Mouse (Mus musculus): ENCODE measurements around the gene Rpe65.

The Rpe65 gene

DNA sequence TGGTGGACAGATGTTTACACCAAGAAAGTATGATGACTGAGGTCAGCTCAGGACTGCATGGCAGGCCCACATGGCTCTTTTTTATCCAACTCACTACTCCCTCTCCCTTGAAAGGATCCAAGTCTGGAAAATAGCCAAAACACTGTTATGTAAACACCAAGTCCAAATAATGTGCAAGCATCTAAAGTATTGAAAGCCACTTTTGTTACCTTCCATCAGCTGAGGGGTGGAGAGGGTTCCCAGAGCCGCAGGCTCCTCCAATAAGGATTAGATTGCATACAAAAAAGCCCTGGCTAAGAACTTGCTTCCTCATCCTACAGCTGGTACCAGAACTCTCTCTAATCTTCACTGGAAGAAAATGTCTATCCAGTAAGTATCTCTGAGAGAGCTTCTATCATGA is at the start of gene Rpe65:
Rpe65 (plus strand) TSS at position 301 of the 400 bp plus-strand sequence.
- no peak for DNase-seq (ENCODE audit: low spot score in 2 of 2)

DNA sequence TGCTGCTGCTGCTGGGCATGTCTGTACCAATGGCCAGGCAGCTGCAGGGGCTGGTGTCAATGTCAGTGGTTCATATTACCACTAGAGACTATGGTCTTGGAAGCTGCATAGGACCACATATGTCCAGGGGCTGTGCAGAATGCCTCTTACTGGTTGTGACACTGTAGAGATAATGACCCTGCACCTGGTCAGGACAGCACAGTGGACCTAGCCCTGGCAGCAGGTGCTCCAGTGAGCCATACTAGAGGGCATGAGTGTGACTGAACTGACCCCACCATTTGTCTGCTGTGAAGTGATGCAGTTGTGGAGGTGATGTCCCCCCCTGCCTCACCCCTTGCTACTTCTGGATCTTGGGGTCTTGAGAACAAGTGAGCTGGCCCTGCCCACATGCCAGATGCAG is 48.8 kb upstream of the Rpe65 start:
- DNase-seq (ENCODE audit: low spot score in 2 of 2) = no peak

DNA sequence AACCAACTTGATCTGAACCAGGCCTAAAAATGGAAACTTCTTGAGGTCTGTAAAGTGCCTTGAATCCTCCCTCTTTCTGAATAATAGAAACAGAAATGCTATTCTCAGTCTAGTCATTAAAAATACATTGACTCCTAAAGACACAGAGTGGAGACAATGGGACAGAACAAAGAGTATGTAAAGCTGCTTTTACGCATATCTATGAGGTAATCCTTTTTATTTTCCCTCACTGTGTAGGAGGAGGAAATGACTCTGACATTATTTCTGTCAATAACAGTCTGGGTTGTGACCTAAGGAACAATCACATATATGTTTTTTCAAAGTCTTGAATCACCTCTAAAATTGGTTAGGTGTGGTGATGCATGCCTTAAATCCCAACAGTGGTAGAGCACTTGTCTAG is 16.0 kb downstream of the Rpe65 start:
- DNase-seq (ENCODE audit: low spot score in 2 of 2) = no peak

DNA sequence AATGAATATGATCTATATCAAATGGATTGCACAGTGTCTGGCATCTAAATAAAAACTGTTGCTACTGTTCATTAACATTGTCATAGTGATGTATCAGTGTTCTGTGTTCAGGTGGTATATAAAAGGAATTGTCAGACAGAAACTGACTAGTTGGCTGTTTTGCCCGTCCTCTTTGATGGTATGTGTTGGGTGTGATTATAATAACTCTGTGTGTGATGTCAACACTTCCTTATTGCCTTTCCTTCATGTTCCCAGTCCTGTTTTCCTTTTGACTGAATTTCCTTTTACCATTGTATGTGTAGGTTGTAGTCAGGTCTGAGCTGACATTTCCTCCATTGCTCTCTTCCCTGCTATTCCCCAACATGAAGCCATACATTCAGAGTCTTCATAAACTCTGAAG is 22.1 kb downstream of the Rpe65 start:
- no peak for DNase-seq (ENCODE audit: low spot score in 2 of 2)

DNA sequence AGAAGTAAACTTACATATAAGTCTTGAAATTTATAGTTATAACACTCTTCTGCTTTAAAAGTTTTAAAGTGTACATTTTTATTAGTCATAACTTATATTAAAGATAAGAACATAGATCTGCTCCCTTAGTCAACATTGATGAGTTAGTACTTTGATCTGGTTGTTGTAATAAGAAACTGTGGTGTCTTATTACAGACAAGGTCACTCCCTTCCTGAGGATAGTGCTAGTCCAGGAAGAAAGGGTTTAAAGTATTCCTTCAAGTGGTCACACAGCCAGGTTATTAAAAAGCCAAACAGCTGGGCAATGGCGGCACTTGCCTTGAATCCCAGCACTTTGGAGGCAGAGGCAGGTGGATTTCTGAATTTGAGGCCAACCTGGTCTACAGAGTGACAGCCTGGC is 25.0 kb downstream of the Rpe65 start:
- no peak for DNase-seq (ENCODE audit: low spot score in 2 of 2)

DNA sequence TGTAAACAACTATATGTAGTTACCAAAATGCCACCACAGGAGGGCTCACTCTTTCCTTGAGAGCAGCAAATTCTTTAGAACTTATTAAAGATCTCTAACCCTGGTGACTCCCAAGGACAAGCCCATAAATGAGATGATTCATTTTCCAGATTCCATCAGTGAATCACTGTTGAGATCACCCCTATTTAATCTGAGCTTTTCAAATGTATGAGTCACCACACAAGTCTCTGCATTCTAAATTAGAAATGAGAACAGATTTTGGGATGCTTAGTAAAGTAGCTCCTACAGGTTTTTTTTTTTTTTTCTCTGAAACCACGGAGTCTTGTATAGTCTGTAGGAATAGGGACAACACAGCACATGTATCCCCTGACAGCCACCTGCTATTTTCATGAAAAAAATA is 61.8 kb downstream of the Rpe65 start:
- no peak for DNase-seq (ENCODE audit: low spot score in 2 of 2)

DNA sequence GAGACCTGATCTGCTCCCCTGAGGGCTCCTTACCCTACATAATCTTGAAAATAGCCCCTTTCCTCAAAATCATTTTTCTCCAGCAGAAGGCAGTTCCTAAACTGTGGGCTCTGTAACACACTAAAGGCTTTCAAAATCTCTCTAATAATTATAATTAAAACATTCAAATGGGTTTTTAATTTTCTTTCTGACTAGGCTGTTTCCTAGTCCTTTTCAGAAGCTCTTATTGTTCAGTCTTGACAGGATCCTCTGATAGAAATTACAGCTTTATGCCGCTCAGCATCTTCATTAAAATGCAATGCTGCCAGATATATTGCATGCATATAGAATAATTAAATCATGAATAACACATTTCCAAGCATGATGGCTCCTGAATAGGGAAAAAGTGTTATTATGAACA is 64.4 kb downstream of the Rpe65 start:
- DNase-seq (ENCODE audit: low spot score in 2 of 2) = no peak

Data from frontal cortex, postnatal 14 days (tissue).